Mouse (Mus musculus): ENCODE measurements at regions not wholly inside any gene's neighbourhood (a gene's known extent, or its start where the extent isn't known, plus 50 kb on each side); places are given as distances from the start of the nearest gene placed in this dataset.

GRCm38 (mm10) chr19:32939692-32940091 lies 182.4 kb downstream of the Pten start:
- no peak for DNase-seq (ENCODE audit: extremely low read depth, low read depth)

- DNase-seq (ENCODE audit: extremely low read depth, low read depth) = no peak
Measured at GRCm38 (mm10) chr19:32940806-32941205, 183.5 kb downstream of the Pten start.

- DNase-seq (ENCODE audit: extremely low read depth, low read depth) = no peak
Measured at GRCm38 (mm10) chr19:32943594-32944230, 186.4 kb downstream of the Pten start.

- DNase-seq (ENCODE audit: extremely low read depth, low read depth) = no peak
Measured at GRCm38 (mm10) chr19:32947081-32947855, 190.0 kb downstream of the Pten start.

GRCm38 (mm10) chr19:32950252-32950651 lies 193.0 kb downstream of the Pten start:
- DNase-seq (ENCODE audit: extremely low read depth, low read depth) = no peak

GRCm38 (mm10) chr19:32950794-32951193 lies 193.5 kb downstream of the Pten start:
- no peak for DNase-seq (ENCODE audit: extremely low read depth, low read depth)

- no peak for DNase-seq (ENCODE audit: extremely low read depth, low read depth)
Measured at GRCm38 (mm10) chr19:32952425-32952824, 195.1 kb downstream of the Pten start.

GRCm38 (mm10) chr19:32952928-32953687 lies 195.8 kb downstream of the Pten start:
- DNase-seq (ENCODE audit: extremely low read depth, low read depth) = no peak

- DNase-seq (ENCODE audit: extremely low read depth, low read depth) = no peak
Measured at GRCm38 (mm10) chr19:32954001-32954605, 196.8 kb downstream of the Pten start.

- no peak for DNase-seq (ENCODE audit: extremely low read depth, low read depth)
Measured at GRCm38 (mm10) chr19:32954942-32955341, 197.6 kb downstream of the Pten start.

GRCm38 (mm10) chr19:32956143-32956915 lies 199.0 kb downstream of the Pten start:
- DNase-seq (ENCODE audit: extremely low read depth, low read depth) = no peak

GRCm38 (mm10) chr19:32956916-32957558 lies 199.7 kb downstream of the Pten start:
- DNase-seq (ENCODE audit: extremely low read depth, low read depth) = no peak

- no peak for DNase-seq (ENCODE audit: extremely low read depth, low read depth)
Measured at GRCm38 (mm10) chr19:32958276-32958675, 201.0 kb downstream of the Pten start.

- DNase-seq (ENCODE audit: extremely low read depth, low read depth) = no peak
Measured at GRCm38 (mm10) chr19:32958791-32959190, 201.5 kb downstream of the Pten start.

GRCm38 (mm10) chr19:32959844-32960195 lies 202.5 kb downstream of the Pten start:
- no peak for DNase-seq (ENCODE audit: extremely low read depth, low read depth)

- DNase-seq (ENCODE audit: extremely low read depth, low read depth) = no peak
Measured at GRCm38 (mm10) chr19:32960196-32960947, 203.1 kb downstream of the Pten start.

- DNase-seq (ENCODE audit: extremely low read depth, low read depth) = no peak
Measured at GRCm38 (mm10) chr19:32961525-32961924, 204.2 kb downstream of the Pten start.

- no peak for DNase-seq (ENCODE audit: extremely low read depth, low read depth)
Measured at GRCm38 (mm10) chr19:32963983-32964382, 206.7 kb downstream of the Pten start.

GRCm38 (mm10) chr19:32965488-32965887 lies 208.2 kb downstream of the Pten start:
- DNase-seq (ENCODE audit: extremely low read depth, low read depth) = no peak
